Mouse (Mus musculus) neural tube, embryonic 15.5 days (tissue): ENCODE measurements around the gene 4933405L10Rik. TPM values are rescaled to one million over a fixed set of nuclear protein-coding genes. Genes with fewer than 3 reads are reported as not detected.

ENCODE experiments used
- ATAC-seq: fragments of 200-750 bp; cut with Nextera tagmentation; 2 replicates; pipeline ENCODE4 v1.8.0; 2017; ENCODE audit warnings: mild to moderate bottlenecking, moderate TSS enrichment, moderate library complexity; ENCODE audit not compliant: low FRiP score
- H3K27ac ChIP-seq: fragments of 300-500 bp; sonication (generic); replicated peaks from 2 replicates; pipeline ENCODE4 v1.5.1; 2015; ENCODE audit warnings: mild to moderate bottlenecking, inconsistent platforms
- H3K27me3 ChIP-seq: fragments of 300-500 bp; sonication (generic); replicated peaks from 2 replicates; pipeline ENCODE4 v1.6.1; 2015; ENCODE audit warnings: inconsistent platforms
- H3K36me3 ChIP-seq: fragments of 300-500 bp; sonication (generic); 2 replicates; pipeline ENCODE4 v1.6.1; 2015; ENCODE audit warnings: inconsistent platforms
- H3K4me1 ChIP-seq: fragments of 300-500 bp; sonication (generic); 2 replicates; pipeline ENCODE4 v1.6.1; 2015; ENCODE audit warnings: inconsistent platforms
- H3K4me2 ChIP-seq: fragments of 300-500 bp; sonication (generic); 2 replicates; pipeline ENCODE4 v1.6.1; 2015; ENCODE audit warnings: inconsistent platforms, mild to moderate bottlenecking, moderate library complexity
- H3K4me3 ChIP-seq: fragments of 300-500 bp; sonication (generic); replicated peaks from 2 replicates; pipeline ENCODE4 v1.5.1; 2015; ENCODE audit warnings: mild to moderate bottlenecking, inconsistent platforms
- H3K9ac ChIP-seq: fragments of 300-500 bp; sonication (generic); replicated peaks from 2 replicates; pipeline ENCODE4 v1.6.1; 2015; ENCODE audit warnings: mild to moderate bottlenecking, inconsistent platforms
- H3K9me3 ChIP-seq: fragments of 300-500 bp; sonication (generic); replicated peaks from 2 replicates; pipeline ENCODE4 v1.6.1; 2016; ENCODE audit warnings: inconsistent platforms
- WGBS: fragments of 180-500 bp; shearing (Covaris S2); methylation state at CpG from one replicate; pipeline ENCODE4 v1.1.7; 2015; ENCODE audit warnings: mixed read lengths; 5-methylcytosine and 5-hydroxymethylcytosine counted together
- polyA plus RNA-seq: library from polyadenylated mRNA; unstranded; fragments of >200 nt; fragmentation: Nextera tagmentation; extraction: Ambion mirVana; gene quantifications from 2 replicates; pipeline ENCODE4 v1.2.1, GENCODE M21; 2015

4933405L10Rik gene
- polyA plus RNA-seq: 0.22 and 0.35 TPM in 2 replicates

DNA sequence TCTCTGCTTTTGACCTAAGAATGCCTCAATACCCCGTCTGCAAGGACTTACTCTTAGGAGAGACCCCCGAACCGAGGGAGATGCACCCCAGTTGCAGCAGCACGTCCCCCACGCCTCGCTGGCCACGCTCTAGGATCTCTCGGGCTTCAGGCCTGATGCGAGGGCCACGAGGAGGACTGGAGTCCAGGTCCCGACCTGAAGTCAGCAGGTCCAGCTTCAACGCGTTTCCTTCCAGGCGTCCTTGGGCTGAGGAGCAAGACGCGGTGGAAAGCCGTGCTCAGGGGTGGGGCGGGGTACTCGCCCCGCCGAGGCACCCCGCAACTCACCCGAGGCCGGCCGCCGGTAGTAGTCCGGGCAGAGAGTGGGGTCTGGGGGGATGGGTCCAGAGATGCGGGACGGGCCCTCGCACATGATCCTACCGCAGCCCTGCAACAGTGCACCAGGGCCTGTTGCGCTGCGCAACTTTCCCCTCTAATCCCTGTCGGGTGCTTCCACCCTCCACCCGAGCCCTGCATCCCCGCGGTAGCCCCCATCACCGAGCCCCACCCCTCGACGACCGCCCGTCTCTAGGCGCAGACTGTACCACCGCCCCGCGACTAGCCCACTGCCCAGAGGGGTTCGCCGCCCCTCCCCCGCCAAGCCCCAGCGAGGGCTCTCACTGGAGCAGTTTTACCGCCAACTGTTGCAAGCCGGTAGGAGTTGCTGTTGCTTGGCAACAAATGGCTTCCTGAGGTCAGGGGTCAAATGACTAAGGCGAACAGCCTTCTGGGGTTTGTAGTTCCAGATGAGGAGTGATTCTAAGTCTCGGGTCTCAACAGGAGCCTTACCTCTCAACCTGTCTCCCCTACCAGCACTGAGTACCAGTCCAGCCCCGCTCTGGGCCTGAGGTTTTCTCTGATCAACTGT lies at the start of gene 4933405L10Rik, which contains the start of gene Enkd1:
4933405L10Rik (plus strand) TSS at position 158 of the 906 bp plus-strand sequence.
Enkd1 (minus strand) TSS at position 713 of the 906 bp plus-strand sequence.
- Histone ChIP-seq H3K9me3 (no peaks in the 10 kb centered on the region), H3K4me1 (peaks cover 27% of the 10 kb centered on the region), H3K4me2 (peak within 1 kb of the TSS; percentile 99), H3K36me3 (peaks cover 16% of the 10 kb centered on the region), H3K4me3 (peak within 1 kb of the TSS; percentile 81), H3K27me3 (no peaks in the 10 kb centered on the region), H3K9ac (peak within 1 kb of the TSS; percentile 59), H3K27ac (no peak within 1 kb of the TSS)
- peak; percentile 78 for ATAC-seq
- WGBS: 1% methylated on average over 53 of the region's 55 CpGs

- Histone ChIP-seq H3K27me3 (no peaks in the 10 kb centered on the region), H3K4me2 (no peak overlapping the region), H3K36me3 (peaks cover 22% of the 10 kb centered on the region), H3K4me1 (no peaks in the 10 kb centered on the region), H3K9ac (no peak overlapping the region), H3K27ac (no peak overlapping the region), H3K9me3 (no peaks in the 10 kb centered on the region), H3K4me3 (no peak overlapping the region)
- no peak for ATAC-seq
- WGBS: 79% methylated on average over 3 of the region's 3 CpGs
Measured at GRCm38 (mm10) chr8:105661167-105661566, 46.3 kb upstream of the 4933405L10Rik start.

DNA sequence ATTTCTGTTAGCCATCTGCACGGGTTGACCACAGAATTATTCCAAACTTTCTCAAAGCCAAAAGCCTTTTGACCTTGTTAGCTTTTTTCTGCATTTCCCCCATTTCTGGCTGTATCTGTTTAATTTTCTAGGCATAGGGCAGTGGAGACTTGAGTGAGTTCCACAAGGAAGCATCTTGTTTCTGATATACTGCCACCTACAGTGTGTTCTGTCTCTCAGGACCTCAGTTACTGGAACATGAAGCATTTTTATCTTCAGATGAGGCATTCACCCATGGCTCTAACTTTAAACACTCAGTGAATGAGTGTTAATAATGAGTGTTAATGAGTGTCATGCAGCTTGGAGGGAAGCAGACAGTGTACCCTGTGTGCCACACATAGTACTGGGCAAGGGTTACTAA lies 29.6 kb upstream of the 4933405L10Rik start:
- Histone ChIP-seq H3K4me1 (no peaks in the 10 kb centered on the region), H3K4me3 (no peak overlapping the region), H3K9me3 (no peaks in the 10 kb centered on the region), H3K27me3 (no peaks in the 10 kb centered on the region), H3K27ac (no peak overlapping the region), H3K9ac (no peak overlapping the region), H3K4me2 (no peak overlapping the region), H3K36me3 (peaks cover 81% of the 10 kb centered on the region)
- WGBS: 94% methylated on average over 1 of the region's 1 CpGs
- ATAC-seq: no peak

GRCm38 (mm10) chr8:105685325-105685724 lies 22.1 kb upstream of the 4933405L10Rik start:
- Histone ChIP-seq H3K4me3 (no peak overlapping the region), H3K4me2 (no peak overlapping the region), H3K9ac (no peak overlapping the region), H3K9me3 (no peaks in the 10 kb centered on the region), H3K27ac (no peak overlapping the region), H3K27me3 (no peaks in the 10 kb centered on the region), H3K4me1 (0 out of 2 replicates have a peak, but pooled peaks cover 6% of the 10 kb centered on the region), H3K36me3 (peaks cover 33% of the 10 kb centered on the region)
- WGBS: 78% methylated on average over 7 of the region's 7 CpGs
- no peak for ATAC-seq

DNA sequence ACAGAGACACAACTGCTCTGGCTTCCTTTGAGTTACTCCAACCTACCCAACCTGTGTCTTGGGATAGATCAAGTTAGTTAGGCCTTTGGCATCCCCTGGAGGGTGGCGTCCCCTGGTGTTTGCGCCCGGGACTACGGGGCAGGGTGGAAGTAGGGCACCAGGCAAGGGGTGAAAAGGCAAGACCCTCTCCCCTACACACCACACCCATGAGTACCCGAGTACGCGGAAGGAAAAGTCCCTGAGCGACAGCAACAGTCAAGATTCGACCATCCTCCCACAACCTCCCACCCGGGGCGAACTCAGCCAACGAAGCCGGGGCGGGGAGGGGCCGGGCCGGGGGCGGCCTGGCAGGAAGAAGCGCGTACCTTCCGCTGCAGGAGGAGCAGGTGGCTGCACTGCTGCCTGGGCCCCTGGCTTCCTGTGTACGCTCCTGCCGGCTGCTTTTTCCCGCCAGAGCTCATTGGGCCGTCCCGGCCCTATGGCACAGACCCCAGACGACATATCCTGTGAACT lies 21.6 kb upstream of the 4933405L10Rik start, which contains the start of gene Carmil2:
Carmil2 (plus strand) TSS at position 479 of the 513 bp plus-strand sequence.
- Histone ChIP-seq H3K9me3 (no peaks in the 10 kb centered on the region), H3K9ac (no peak within 1 kb of the TSS), H3K4me3 (no peak within 1 kb of the TSS), H3K27me3 (no peaks in the 10 kb centered on the region), H3K27ac (no peak within 1 kb of the TSS), H3K4me2 (peak within 1 kb of the TSS; percentile 34), H3K36me3 (peaks cover 28% of the 10 kb centered on the region), H3K4me1 (0 out of 2 replicates have a peak, but pooled peaks cover 6% of the 10 kb centered on the region)
- 16% methylated on average over 26 of the region's 26 CpGs for WGBS
- ATAC-seq: no peak; the same call in 1 of the 2 replicates

- no peaks in the 10 kb centered on the region for H3K9me3 ChIP-seq
- no peak overlapping the region for H3K4me3 ChIP-seq
- H3K9ac ChIP-seq: no peak overlapping the region
- no peak overlapping the region for H3K27ac ChIP-seq
- H3K36me3 ChIP-seq: peaks cover 21% of the 10 kb centered on the region
- no peak overlapping the region for H3K4me2 ChIP-seq
- H3K27me3 ChIP-seq: no peaks in the 10 kb centered on the region
- 0 out of 2 replicates have a peak, but pooled peaks cover 6% of the 10 kb centered on the region for H3K4me1 ChIP-seq
- WGBS: 68% methylated on average over 6 of the region's 6 CpGs
- ATAC-seq: no peak
Measured at GRCm38 (mm10) chr8:105686551-105686950, 20.9 kb upstream of the 4933405L10Rik start.

- Histone ChIP-seq H3K4me2 (no peak overlapping the region), H3K9ac (no peak overlapping the region), H3K27me3 (no peaks in the 10 kb centered on the region), H3K9me3 (no peaks in the 10 kb centered on the region), H3K27ac (no peak overlapping the region), H3K4me3 (no peak overlapping the region), H3K36me3 (peaks cover 13% of the 10 kb centered on the region), H3K4me1 (0 out of 2 replicates have a peak, but pooled peaks cover 6% of the 10 kb centered on the region)
- no peak for ATAC-seq
- 72% methylated on average over 8 of the region's 8 CpGs for WGBS
Measured at GRCm38 (mm10) chr8:105687512-105687911, 19.9 kb upstream of the 4933405L10Rik start.

GRCm38 (mm10) chr8:105688242-105688752 lies 19.2 kb upstream of the 4933405L10Rik start:
- WGBS: 82% methylated on average over 14 of the region's 14 CpGs
- Histone ChIP-seq H3K27me3 (no peaks in the 10 kb centered on the region), H3K4me2 (no peak overlapping the region), H3K4me1 (0 out of 2 replicates have a peak, but pooled peaks cover 7% of the 10 kb centered on the region), H3K9ac (no peak overlapping the region), H3K36me3 (peaks cover 6% of the 10 kb centered on the region), H3K4me3 (no peak overlapping the region), H3K9me3 (no peaks in the 10 kb centered on the region), H3K27ac (no peak overlapping the region)
- no peak for ATAC-seq

GRCm38 (mm10) chr8:105689256-105689982 lies 18.0 kb upstream of the 4933405L10Rik start:
- H3K4me3 ChIP-seq: no peak overlapping the region
- H3K27ac ChIP-seq: no peak overlapping the region
- 69% methylated on average over 35 of the region's 35 CpGs for WGBS
- H3K27me3 ChIP-seq: no peaks in the 10 kb centered on the region
- no peaks in the 10 kb centered on the region for H3K9me3 ChIP-seq
- no peak for ATAC-seq
- no peak overlapping the region for H3K4me2 ChIP-seq
- H3K9ac ChIP-seq: no peak overlapping the region
- H3K36me3 ChIP-seq: no peaks in the 10 kb centered on the region
- peaks cover 17% of the 10 kb centered on the region for H3K4me1 ChIP-seq

DNA sequence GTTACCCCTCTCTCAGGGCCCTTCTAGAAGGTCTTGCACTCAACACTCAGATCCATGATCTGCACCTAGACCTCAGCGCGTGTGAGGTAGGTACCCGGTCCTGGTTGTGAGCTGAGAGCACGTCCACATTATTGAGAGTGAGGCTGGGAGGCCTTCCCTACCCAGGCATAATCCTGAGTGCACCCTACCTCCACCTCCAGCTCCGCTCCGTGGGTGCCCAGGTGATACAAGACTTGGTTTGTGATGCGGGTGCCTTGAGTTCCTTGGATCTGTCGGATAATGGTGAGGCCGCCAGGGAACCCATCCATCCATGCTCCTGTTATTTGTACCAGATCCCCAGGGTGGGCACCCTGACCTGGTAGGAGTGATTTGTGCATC lies 17.5 kb upstream of the 4933405L10Rik start:
- H3K4me3 ChIP-seq: no peak overlapping the region
- H3K36me3 ChIP-seq: no peaks in the 10 kb centered on the region
- no peak for ATAC-seq
- H3K27me3 ChIP-seq: no peaks in the 10 kb centered on the region
- H3K9ac ChIP-seq: no peak overlapping the region
- H3K27ac ChIP-seq: no peak overlapping the region
- no peaks in the 10 kb centered on the region for H3K9me3 ChIP-seq
- no peak overlapping the region for H3K4me2 ChIP-seq
- WGBS: 92% methylated on average over 9 of the region's 9 CpGs
- peaks cover 22% of the 10 kb centered on the region for H3K4me1 ChIP-seq

DNA sequence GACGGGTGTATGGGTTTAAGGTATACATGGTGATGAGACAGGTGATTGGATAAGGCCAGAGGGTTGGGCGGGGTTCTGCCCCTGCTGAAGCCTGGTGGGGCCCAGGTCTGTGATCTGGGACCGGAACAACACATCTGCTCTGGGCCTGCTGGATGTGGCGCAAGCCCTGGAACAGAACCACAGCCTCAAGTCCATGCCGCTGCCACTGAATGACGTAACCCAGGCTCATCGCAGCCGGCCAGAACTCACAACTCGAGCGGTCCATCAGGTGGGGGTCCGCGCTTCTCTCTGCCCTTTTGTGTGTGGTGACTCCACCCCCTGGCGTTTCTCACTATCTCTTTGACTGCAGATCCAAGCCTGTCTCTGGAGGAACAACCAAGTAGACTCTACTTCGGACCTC lies 16.5 kb upstream of the 4933405L10Rik start:
- WGBS: 89% methylated on average over 14 of the region's 14 CpGs

More for the DNA sequence above, 16.5 kb upstream of the 4933405L10Rik start:
- Histone ChIP-seq H3K4me3 (no peak overlapping the region), H3K4me1 (peaks cover 27% of the 10 kb centered on the region), H3K4me2 (no peak overlapping the region), H3K27me3 (no peaks in the 10 kb centered on the region), H3K36me3 (0 out of 2 replicates have a peak, but pooled peaks cover under 1% of the 10 kb centered on the region), H3K27ac (no peak overlapping the region), H3K9ac (no peak overlapping the region), H3K9me3 (no peaks in the 10 kb centered on the region)
- ATAC-seq: no peak
